Mouse (Mus musculus) C2C12 (cell line): Measurements from ENCODE around the gene Aff1.

Source experiments
- CEBPB ChIP-seq: IDR thresholded peaks from one replicate; pipeline ENCODE4 v1.6.1; 2011; ENCODE audit warnings: low read depth, mild to moderate bottlenecking, control low read depth, moderate library complexity
- CTCF ChIP-seq: IDR thresholded peaks from one replicate; pipeline ENCODE4 v1.5.1; 2011; ENCODE audit not compliant: control insufficient read depth, insufficient read depth, insufficient read length
- FOSL1 ChIP-seq: IDR thresholded peaks from one replicate; pipeline ENCODE4 v1.8.0; 2011; ENCODE audit warnings: mild to moderate bottlenecking, low read length; ENCODE audit not compliant: poor library complexity, insufficient read depth, severe bottlenecking
- MAX ChIP-seq: IDR thresholded peaks from one replicate; pipeline ENCODE4 v1.6.1; 2011; ENCODE audit warnings: mild to moderate bottlenecking, control low read depth
- MYOD1 ChIP-seq: IDR thresholded peaks from one replicate; pipeline ENCODE4 v1.6.1; 2011; ENCODE audit warnings: low read depth; ENCODE audit not compliant: control insufficient read depth, insufficient read length
- MYOG ChIP-seq: IDR thresholded peaks from one replicate; pipeline ENCODE4 v1.6.1; 2011; ENCODE audit not compliant: control insufficient read depth, insufficient read length; ENCODE audit errors: extremely low read depth
- USF1 ChIP-seq: IDR thresholded peaks from one replicate; pipeline ENCODE4 v1.6.1; 2011; ENCODE audit warnings: low read depth, mild to moderate bottlenecking, control low read depth, moderate library complexity

GRCm38 (mm10) chr5:103845418-103846153 lies 153.4 kb downstream of the Aff1 start:
- no peak for TF ChIP-seq CTCF
- TF ChIP-seq MYOD1 = no peak
- TF ChIP-seq MYOG = no peak
- TF ChIP-seq USF1 = no peak
- TF ChIP-seq MAX = no peak
- no peak for TF ChIP-seq CEBPB
- no peak for TF ChIP-seq FOSL1
